Mouse (Mus musculus): ENCODE data around the gene Kif21a. TPM values are rescaled to one million over a fixed set of nuclear protein-coding genes. Genes with fewer than 3 reads are reported as not detected.

The Kif21a gene
- polyA plus RNA-seq, 1 experiment from 2014 or later = 51.6 TPM

GRCm38 (mm10) chr15:90971914-90972767, 77.6 kb downstream of the Kif21a start:
- no peak overlapping the region for H3K4me3 ChIP-seq
- peaks cover 14% of the 10 kb centered on the region for H3K4me1 ChIP-seq (replicated peaks)
- 17% methylated on average over 13 of the region's 13 CpGs for WGBS
- no peak overlapping the region for H3K9ac ChIP-seq
- no peaks in the 10 kb centered on the region for H3K27me3 ChIP-seq
- peak overlapping the region; percentile 48; the same call in 1 of the 2 replicates for H3K27ac ChIP-seq
- H3K4me2 ChIP-seq = no peak overlapping the region
- H3K36me3 ChIP-seq = peaks cover 52% of the 10 kb centered on the region
- no peak for ATAC-seq (ENCODE audit: low FRiP score)
- no peaks in the 10 kb centered on the region for H3K9me3 ChIP-seq

- ATAC-seq (ENCODE audit: low FRiP score) = no peak
- Histone ChIP-seq H3K9me3 (no peaks in the 10 kb centered on the region), H3K4me2 (no peak overlapping the region), H3K36me3 (peaks cover 53% of the 10 kb centered on the region), H3K4me1 (replicated peaks) (no peaks in the 10 kb centered on the region), H3K9ac (no peak overlapping the region), H3K4me3 (no peak overlapping the region), H3K27ac (no peak overlapping the region), H3K27me3 (no peaks in the 10 kb centered on the region)
- 77% methylated on average over 2 of the region's 2 CpGs for WGBS
Measured at GRCm38 (mm10) chr15:90963320-90963719, 86.4 kb downstream of the Kif21a start.

- no peak for ATAC-seq (ENCODE audit: low FRiP score)
- Histone ChIP-seq H3K27me3 (no peaks in the 10 kb centered on the region), H3K4me3 (no peak overlapping the region), H3K4me1 (replicated peaks) (no peaks in the 10 kb centered on the region), H3K9ac (no peak overlapping the region), H3K4me2 (no peak overlapping the region), H3K36me3 (peaks cover 51% of the 10 kb centered on the region), H3K9me3 (no peaks in the 10 kb centered on the region), H3K27ac (no peak overlapping the region)
- 89% methylated on average over 4 of the region's 4 CpGs for WGBS
Measured at GRCm38 (mm10) chr15:90962548-90962947, 87.2 kb downstream of the Kif21a start.

GRCm38 (mm10) chr15:90960831-90961554, 88.8 kb downstream of the Kif21a start:
- no peak for ATAC-seq (ENCODE audit: low FRiP score)
- H3K4me2 ChIP-seq = no peak overlapping the region
- no peaks in the 10 kb centered on the region for H3K27me3 ChIP-seq
- 89% methylated on average over 8 of the region's 8 CpGs for WGBS
- no peak overlapping the region for H3K4me3 ChIP-seq
- H3K9me3 ChIP-seq = no peaks in the 10 kb centered on the region
- H3K27ac ChIP-seq = no peak overlapping the region
- H3K9ac ChIP-seq = no peak overlapping the region
- no peaks in the 10 kb centered on the region for H3K4me1 ChIP-seq (replicated peaks)
- H3K36me3 ChIP-seq = peaks cover 51% of the 10 kb centered on the region

- ATAC-seq (ENCODE audit: low FRiP score) = no peak
- H3K36me3 ChIP-seq = peaks cover 60% of the 10 kb centered on the region
Measured at GRCm38 (mm10) chr15:90951383-90951782, 98.4 kb downstream of the Kif21a start.

GRCm38 (mm10) chr15:90938469-90938868, 111.3 kb downstream of the Kif21a start:
- Histone ChIP-seq H3K9me3 (no peaks in the 10 kb centered on the region), H3K9ac (no peak overlapping the region), H3K27ac (no peak overlapping the region), H3K36me3 (peaks cover 72% of the 10 kb centered on the region), H3K4me1 (replicated peaks) (no peaks in the 10 kb centered on the region), H3K4me2 (no peak overlapping the region), H3K4me3 (no peak overlapping the region), H3K27me3 (no peaks in the 10 kb centered on the region)
- 100% methylated on average over 1 of the region's 1 CpGs for WGBS
- no peak for ATAC-seq (ENCODE audit: low FRiP score)

More at GRCm38 (mm10) chr15:90951383-90951782, 98.4 kb downstream of the Kif21a start:
- Histone ChIP-seq H3K27me3 (no peaks in the 10 kb centered on the region), H3K9me3 (no peaks in the 10 kb centered on the region), H3K4me3 (no peak overlapping the region), H3K9ac (no peak overlapping the region), H3K27ac (no peak overlapping the region), H3K4me1 (replicated peaks) (no peaks in the 10 kb centered on the region), H3K4me2 (no peak overlapping the region)
- WGBS = 90% methylated on average over 6 of the region's 6 CpGs

- no peaks in the 10 kb centered on the region for H3K4me1 ChIP-seq (replicated peaks)
- H3K9ac ChIP-seq = no peak overlapping the region
- no peaks in the 10 kb centered on the region for H3K27me3 ChIP-seq
- H3K9me3 ChIP-seq = no peaks in the 10 kb centered on the region
- no peak overlapping the region for H3K27ac ChIP-seq
- no peak overlapping the region for H3K4me3 ChIP-seq
- H3K4me2 ChIP-seq = no peak overlapping the region
- no peak for ATAC-seq (ENCODE audit: low FRiP score)
- WGBS = 75% methylated on average over 6 of the region's 6 CpGs
- peaks cover 58% of the 10 kb centered on the region for H3K36me3 ChIP-seq
Measured at GRCm38 (mm10) chr15:90935579-90935978, 114.2 kb downstream of the Kif21a start.

GRCm38 (mm10) chr15:90931451-90931850, 118.3 kb downstream of the Kif21a start:
- 80% methylated on average over 5 of the region's 5 CpGs for WGBS
- ATAC-seq (ENCODE audit: low FRiP score) = no peak
- H3K36me3 ChIP-seq = peaks cover 22% of the 10 kb centered on the region
- H3K9ac ChIP-seq = no peak overlapping the region
- H3K27ac ChIP-seq = no peak overlapping the region
- H3K4me1 ChIP-seq (replicated peaks) = no peaks in the 10 kb centered on the region
- no peak overlapping the region for H3K4me2 ChIP-seq
- no peaks in the 10 kb centered on the region for H3K27me3 ChIP-seq
- no peaks in the 10 kb centered on the region for H3K9me3 ChIP-seq
- no peak overlapping the region for H3K4me3 ChIP-seq

- Histone ChIP-seq H3K27ac (no peak overlapping the region), H3K9ac (no peak overlapping the region), H3K27me3 (no peaks in the 10 kb centered on the region), H3K4me2 (no peak overlapping the region), H3K4me1 (replicated peaks) (no peaks in the 10 kb centered on the region), H3K9me3 (peaks cover 9% of the 10 kb centered on the region), H3K36me3 (peaks cover 4% of the 10 kb centered on the region; the same call in 1 of the 2 replicates), H3K4me3 (no peak overlapping the region)
- 30% methylated on average over 1 of the region's 1 CpGs for WGBS
- ATAC-seq (ENCODE audit: low FRiP score) = no peak
Measured at GRCm38 (mm10) chr15:90929043-90929442, 120.7 kb downstream of the Kif21a start.

- 89% methylated on average over 9 of the region's 9 CpGs for WGBS
- no peak overlapping the region for H3K4me3 ChIP-seq
- H3K4me2 ChIP-seq = no peak overlapping the region
- no peaks in the 10 kb centered on the region for H3K27me3 ChIP-seq
- H3K9ac ChIP-seq = no peak overlapping the region
- ATAC-seq (ENCODE audit: low FRiP score) = no peak
- no peaks in the 10 kb centered on the region for H3K36me3 ChIP-seq
- no peak overlapping the region for H3K27ac ChIP-seq
- H3K4me1 ChIP-seq (replicated peaks) = no peaks in the 10 kb centered on the region
- H3K9me3 ChIP-seq = no peaks in the 10 kb centered on the region
Measured at GRCm38 (mm10) chr15:90896480-90896879, 153.3 kb downstream of the Kif21a start.

- Histone ChIP-seq H3K27ac (no peak overlapping the region), H3K27me3 (no peaks in the 10 kb centered on the region), H3K36me3 (no peaks in the 10 kb centered on the region), H3K4me3 (no peak overlapping the region), H3K4me1 (replicated peaks) (0 out of 2 replicates have a peak, but pooled peaks cover 5% of the 10 kb centered on the region), H3K4me2 (no peak overlapping the region), H3K9me3 (no peaks in the 10 kb centered on the region), H3K9ac (no peak overlapping the region)
- WGBS = 58% methylated on average over 8 of the region's 8 CpGs
- ATAC-seq (ENCODE audit: low FRiP score) = no peak
Measured at GRCm38 (mm10) chr15:90887466-90887865, 162.3 kb downstream of the Kif21a start.

All from hindbrain, embryonic 13.5 days (tissue).